Mouse (Mus musculus) MEL (cell line): ENCODE data around the gene Adam12. TPM values are rescaled to one million over a fixed set of nuclear protein-coding genes. Genes with fewer than 3 reads are reported as not detected.

Source experiments
- DNase-seq: peaks from one replicate; pipeline ENCODE4 v3.0.0; 2011; ENCODE audit warnings: low read depth, low spot score
- H3K27ac ChIP-seq: 2 replicates; pipeline ENCODE4 v1.5.1; 2012; ENCODE audit warnings: low read depth, mild to moderate bottlenecking, control low read depth, low read length, moderate library complexity; ENCODE audit not compliant: control insufficient read depth
- H3K27me3 ChIP-seq, 2 experiments: fragments of 150-350 bp in 1 of 2; sonication (generic) in 1 of 2; 2 replicates each; pipeline ENCODE4 v1.6.1; 2012; ENCODE audit warnings: low read length in 2 of 2, mild to moderate bottlenecking in 2 of 2, improper control_type of control experiment in 1 of 2, moderate library complexity in 1 of 2; ENCODE audit not compliant: insufficient read depth in 2 of 2, control insufficient read depth in 1 of 2
- H3K36me3 ChIP-seq, 2 experiments: 2 replicates each; pipeline ENCODE4 v1.6.1; 2012 to 2014; ENCODE audit warnings: low read length in 2 of 2, improper control_type of control experiment in 1 of 2, inconsistent platforms in 1 of 2, mild to moderate bottlenecking in 1 of 2; ENCODE audit not compliant: insufficient read depth in 2 of 2, control insufficient read depth in 1 of 2
- H3K4me1 ChIP-seq, 2 experiments: fragments of 150-350 bp in 1 of 2; sonication (generic) in 1 of 2; 2 replicates each; pipeline ENCODE4 v1.6.1; 2012; ENCODE audit warnings: low read length in 2 of 2, improper control_type of control experiment in 1 of 2, mild to moderate bottlenecking in 1 of 2; ENCODE audit not compliant: insufficient read depth in 2 of 2, control insufficient read depth in 1 of 2
- H3K4me3 ChIP-seq, 2 experiments: fragments of 150-350 bp in 1 of 2; sonication (generic) in 1 of 2; 2 replicates each; pipeline ENCODE4 v1.5.1; 2012; ENCODE audit warnings: low read depth in 2 of 2, low read length in 2 of 2, mild to moderate bottlenecking in 2 of 2, moderate library complexity in 2 of 2, control low read depth in 1 of 2, improper control_type of control experiment in 1 of 2; ENCODE audit not compliant: control insufficient read depth in 1 of 2, insufficient read depth in 1 of 2
- H3K79me2 ChIP-seq: 2 replicates; pipeline ENCODE4 v1.6.1; 2012; ENCODE audit warnings: mild to moderate bottlenecking, low read length, moderate library complexity; ENCODE audit not compliant: control insufficient read depth, poor library complexity, insufficient read depth
- H3K9ac ChIP-seq: 2 replicates; pipeline ENCODE4 v1.6.1; 2012; ENCODE audit warnings: low read depth, mild to moderate bottlenecking, control low read depth, low read length, moderate library complexity; ENCODE audit not compliant: control insufficient read depth, poor library complexity, severe bottlenecking
- H3K9me3 ChIP-seq: fragments of 150-350 bp; sonication (generic); replicated peaks from 2 replicates; pipeline ENCODE4 v1.6.1; 2012; ENCODE audit warnings: mild to moderate bottlenecking, low read length, improper control_type of control experiment, moderate library complexity; ENCODE audit not compliant: insufficient read depth
- BHLHE40 ChIP-seq: IDR thresholded peaks from 2 replicates; pipeline ENCODE4 v1.6.1; 2012; ENCODE audit warnings: low read depth, mild to moderate bottlenecking, inconsistent platforms, low read length, improper control_type of control experiment, borderline replicate concordance
- CHD1 ChIP-seq: IDR thresholded peaks from 2 replicates; pipeline ENCODE4 v1.6.1; 2012; ENCODE audit warnings: low read depth, mild to moderate bottlenecking, inconsistent platforms, low read length, improper control_type of control experiment
- CTCF ChIP-seq, 3 experiments: IDR thresholded peaks in 2 of 3; conservative IDR thresholded peaks in 1 of 3; 2 replicates each; pipeline ENCODE4 v1.5.1; 2011 to 2012; ENCODE audit warnings: low read length in 3 of 3, low read depth in 2 of 3, mild to moderate bottlenecking in 2 of 3, improper control_type of control experiment in 1 of 3, inconsistent platforms in 1 of 3, mixed read lengths in 1 of 3, moderate library complexity in 1 of 3; ENCODE audit not compliant: control insufficient read depth in 1 of 3, insufficient read depth in 1 of 3, poor library complexity in 1 of 3, severe bottlenecking in 1 of 3
- E2F4 ChIP-seq: IDR thresholded peaks from 2 replicates; pipeline ENCODE4 v1.6.1; 2011; ENCODE audit warnings: low read depth, low read length, improper control_type of control experiment, borderline replicate concordance
- GABPA ChIP-seq: IDR thresholded peaks from 2 replicates; pipeline ENCODE4 v1.6.1; 2012; ENCODE audit warnings: low read depth, mild to moderate bottlenecking, inconsistent platforms, low read length, improper control_type of control experiment, moderate library complexity
- GATA1 ChIP-seq: IDR thresholded peaks from 2 replicates; pipeline ENCODE4 v1.6.1; 2011; ENCODE audit warnings: low read depth, low read length, improper control_type of control experiment
- HCFC1 ChIP-seq: IDR thresholded peaks from 2 replicates; pipeline ENCODE4 v1.6.1; 2012; ENCODE audit warnings: low read depth, mild to moderate bottlenecking, inconsistent platforms, low read length, improper control_type of control experiment, moderate library complexity
- KAT2A ChIP-seq: conservative IDR thresholded peaks from 2 replicates; pipeline ENCODE4 v1.6.1; 2012; ENCODE audit warnings: low read depth, low read length, improper control_type of control experiment, inconsistent platforms
- MAFK ChIP-seq: IDR thresholded peaks from 2 replicates; pipeline ENCODE4 v1.6.1; 2011; ENCODE audit warnings: low read depth, mild to moderate bottlenecking, low read length, improper control_type of control experiment, borderline replicate concordance
- MAZ ChIP-seq: IDR thresholded peaks from 2 replicates; pipeline ENCODE4 v1.6.1; 2012; ENCODE audit warnings: low read depth, mild to moderate bottlenecking, inconsistent platforms, low read length, improper control_type of control experiment
- NELFE ChIP-seq: IDR thresholded peaks from 2 replicates; pipeline ENCODE4 v1.6.1; 2011; ENCODE audit warnings: low read depth, low read length, improper control_type of control experiment
- NRF1 ChIP-seq: IDR thresholded peaks from 2 replicates; pipeline ENCODE4 v1.6.1; 2014; ENCODE audit warnings: low read depth, mild to moderate bottlenecking, inconsistent platforms, low read length, improper control_type of control experiment, moderate library complexity; ENCODE audit not compliant: poor library complexity, insufficient read depth, severe bottlenecking
- POLR2A ChIP-seq, 2 experiments: IDR thresholded peaks; 2 replicates each; pipeline ENCODE4 v1.6.1; 2011 to 2012; ENCODE audit warnings: low read length in 2 of 2, mild to moderate bottlenecking in 2 of 2, control low read depth in 1 of 2, improper control_type of control experiment in 1 of 2, low read depth in 1 of 2, moderate library complexity in 1 of 2; ENCODE audit not compliant: control insufficient read depth in 1 of 2, insufficient read depth in 1 of 2, poor library complexity in 1 of 2
- RAD21 ChIP-seq: IDR thresholded peaks from 2 replicates; pipeline ENCODE4 v1.6.1; 2011; ENCODE audit warnings: mild to moderate bottlenecking, low read depth, low read length, improper control_type of control experiment
- RCOR1 ChIP-seq: IDR thresholded peaks from 2 replicates; pipeline ENCODE4 v1.6.1; 2012; ENCODE audit warnings: low read depth, mild to moderate bottlenecking, inconsistent platforms, low read length, improper control_type of control experiment
- SIN3A ChIP-seq: IDR thresholded peaks from 2 replicates; pipeline ENCODE4 v1.6.1; 2012; ENCODE audit warnings: low read length, improper control_type of control experiment, inconsistent platforms
- SMC3 ChIP-seq: IDR thresholded peaks from 2 replicates; pipeline ENCODE4 v1.6.1; 2011; ENCODE audit warnings: low read depth, low read length, improper control_type of control experiment
- TAL1 ChIP-seq: IDR thresholded peaks from 2 replicates; pipeline ENCODE4 v1.6.1; 2012; ENCODE audit warnings: mild to moderate bottlenecking, inconsistent platforms, low read length, moderate library complexity, mixed read lengths
- TBP ChIP-seq: IDR thresholded peaks from 2 replicates; pipeline ENCODE4 v1.8.0; 2011; ENCODE audit warnings: low read depth, low read length, improper control_type of control experiment
- TCF12 ChIP-seq: IDR thresholded peaks from 2 replicates; pipeline ENCODE4 v1.6.1; 2014; ENCODE audit warnings: low read depth, mild to moderate bottlenecking, inconsistent platforms, low read length, improper control_type of control experiment, moderate library complexity
- USF1 ChIP-seq: IDR thresholded peaks from 2 replicates; pipeline ENCODE4 v1.6.1; 2014; ENCODE audit warnings: low read depth, mild to moderate bottlenecking, inconsistent platforms, low read length, improper control_type of control experiment, moderate library complexity
- USF2 ChIP-seq, 2 experiments: IDR thresholded peaks; 2 replicates each; pipeline ENCODE4 v1.6.1; 2011 to 2012; ENCODE audit warnings: improper control_type of control experiment in 2 of 2, low read length in 2 of 2, borderline replicate concordance in 1 of 2, inconsistent platforms in 1 of 2, low read depth in 1 of 2, mild to moderate bottlenecking in 1 of 2; ENCODE audit not compliant: insufficient read depth in 1 of 2
- ZC3H11A ChIP-seq: IDR thresholded peaks from 2 replicates; pipeline ENCODE4 v1.6.1; 2012; ENCODE audit warnings: low read depth, mild to moderate bottlenecking, inconsistent platforms, low read length, improper control_type of control experiment
- ZKSCAN1 ChIP-seq: IDR thresholded peaks from 2 replicates; pipeline ENCODE4 v1.6.1; 2012; ENCODE audit warnings: low read depth, mild to moderate bottlenecking, inconsistent platforms, low read length, improper control_type of control experiment, moderate library complexity
- ZMIZ1 ChIP-seq: IDR thresholded peaks from 2 replicates; pipeline ENCODE4 v1.6.1; 2012; ENCODE audit warnings: low read depth, mild to moderate bottlenecking, inconsistent platforms, low read length, improper control_type of control experiment, moderate library complexity
- ZNF384 ChIP-seq: IDR thresholded peaks from 2 replicates; pipeline ENCODE4 v1.6.1; 2012; ENCODE audit warnings: low read depth, mild to moderate bottlenecking, inconsistent platforms, low read length, improper control_type of control experiment
- polyA plus RNA-seq, 2 experiments: library from polyadenylated mRNA; stranded (reverse) in 1 of 2; unstranded in 1 of 2; fragments of >175 nt in 1 of 2; fragments of >200 nt in 1 of 2; gene quantifications; 2 replicates each; pipeline versions ENCODE4 v1.2.1 to v1.2.4; 2012; ENCODE audit warnings: low replicate concordance in 2 of 2, low read depth in 1 of 2; ENCODE audit not compliant: insufficient read length in 2 of 2, insufficient read depth in 1 of 2, missing spikeins in 1 of 2
- total RNA-seq: library from RNA; depleted of rRNA; stranded (reverse); fragments of 300-350 nt; gene quantifications from 2 replicates; pipeline ENCODE4 v1.2.3, GENCODE M21; 2012

The Adam12 gene
- total and polyA plus RNA-seq, 3 experiments = not detected

DNA sequence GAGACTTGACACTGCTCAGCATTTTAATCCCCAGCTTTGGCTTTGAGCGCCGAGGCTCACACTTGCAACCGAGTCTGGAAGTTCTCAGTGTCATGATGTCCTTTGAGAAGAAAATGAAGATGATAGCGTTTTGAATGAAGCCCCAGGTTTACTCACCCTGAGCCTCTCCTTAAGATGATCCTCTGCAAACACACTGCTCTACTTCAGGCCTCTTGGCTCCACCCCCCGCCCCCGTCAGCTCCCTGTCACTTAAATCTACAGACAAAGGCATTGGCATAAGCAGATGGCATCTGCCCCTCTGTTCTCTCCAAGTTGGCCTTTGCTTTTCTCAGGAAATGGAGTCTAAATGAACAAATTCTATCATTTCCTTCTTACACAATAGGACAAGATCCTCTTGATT is 308.0 kb downstream of the Adam12 start (continued):
- TF ChIP-seq CHD1 = no peak
- TF ChIP-seq ZC3H11A = no peak

DNA sequence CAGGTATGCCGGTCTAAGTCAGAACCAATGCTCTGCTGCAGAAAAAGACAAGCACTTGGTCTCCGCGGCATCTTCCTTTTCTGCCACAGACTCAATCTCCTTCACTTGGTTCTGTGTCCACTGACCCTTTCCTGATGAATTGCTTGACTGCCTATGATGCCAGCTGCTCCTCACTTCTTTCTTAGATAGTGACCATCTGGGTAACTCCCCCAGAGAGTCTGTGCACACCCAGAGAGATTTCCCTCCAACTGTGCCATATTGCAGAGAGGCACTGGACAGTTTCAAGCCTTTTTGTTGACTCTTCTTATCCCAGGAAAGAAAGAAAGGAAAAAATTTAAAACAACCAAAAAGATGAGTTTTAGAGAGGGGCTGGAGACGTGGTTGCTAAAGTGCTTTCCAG is 310.7 kb downstream of the Adam12 start:
- Histone ChIP-seq H3K27ac (no peak overlapping the region), H3K79me2 (no peaks in the 10 kb centered on the region), H3K9me3 (no peaks in the 10 kb centered on the region), H3K36me3 (no peaks in the 10 kb centered on the region), H3K27me3 (no peaks in the 10 kb centered on the region), H3K4me1 (no peaks in the 10 kb centered on the region), H3K4me3 (no peak overlapping the region), H3K9ac (no peak overlapping the region)
- DNase-seq = no peak
- TF ChIP-seq NELFE = no peak
- no peak for TF ChIP-seq MAFK
- no peak for TF ChIP-seq BHLHE40
- no peak for TF ChIP-seq GATA1
- TF ChIP-seq GABPA = no peak
- no peak for TF ChIP-seq ZNF384
- no peak for TF ChIP-seq RCOR1
- TF ChIP-seq TAL1 = no peak
- TF ChIP-seq SMC3 = no peak
- TF ChIP-seq ZMIZ1 = no peak
- TF ChIP-seq USF1 = no peak
- TF ChIP-seq SIN3A = no peak
- TF ChIP-seq TCF12 = no peak

DNA sequence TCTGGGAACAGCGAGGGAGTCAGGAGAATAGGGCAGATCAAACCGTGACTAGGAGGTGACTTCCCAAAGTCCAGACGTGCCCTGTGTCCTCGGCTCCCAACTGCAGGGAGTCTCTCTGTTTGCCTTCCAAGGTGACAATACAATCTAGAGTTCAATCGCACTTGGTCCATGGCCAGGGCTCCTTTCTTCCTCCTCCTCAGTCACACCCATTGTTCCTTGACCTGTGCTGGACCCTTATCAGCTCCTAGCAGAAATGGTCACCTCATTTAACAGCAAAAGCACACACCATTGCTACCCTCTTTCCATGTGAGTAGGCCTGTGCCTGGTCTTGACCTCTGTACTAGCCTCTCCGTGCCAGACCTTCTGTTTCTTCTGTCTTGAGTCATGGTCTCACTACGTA is 311.2 kb downstream of the Adam12 start:
- H3K79me2 ChIP-seq = no peaks in the 10 kb centered on the region
- H3K4me3 ChIP-seq = no peak overlapping the region
- H3K4me1 ChIP-seq = no peaks in the 10 kb centered on the region
- no peak overlapping the region for H3K9ac ChIP-seq
- no peaks in the 10 kb centered on the region for H3K9me3 ChIP-seq
- TF ChIP-seq NRF1 = no peak
- TF ChIP-seq USF2 (IDR thresholded peaks at IDR 0.05; ENCODE audit: borderline replicate concordance in 1 of 2, insufficient read depth in 1 of 2, low read depth in 1 of 2, low read length in 2 of 2) = no peak
- TF ChIP-seq HCFC1 = no peak
- no peak for TF ChIP-seq MAZ
- no peak for TF ChIP-seq ZKSCAN1
- TF ChIP-seq SMC3 = no peak
- TF ChIP-seq TBP = no peak
- TF ChIP-seq CTCF (IDR thresholded peaks at IDR 0.05 in 2 of 3, conservative IDR thresholded peaks at IDR 0.05 in 1 of 3; ENCODE audit: control insufficient read depth in 1 of 3, insufficient read depth in 1 of 3, low read depth in 2 of 3, low read length in 3 of 3, poor library complexity in 1 of 3, severe bottlenecking in 1 of 3) = no peak
- TF ChIP-seq CHD1 = no peak
- no peak for TF ChIP-seq ZMIZ1
- TF ChIP-seq POLR2A (IDR thresholded peaks at IDR 0.05; ENCODE audit: control insufficient read depth in 1 of 2, insufficient read depth in 1 of 2, low read depth in 1 of 2, low read length in 2 of 2, poor library complexity in 1 of 2) = no peak
- no peak for TF ChIP-seq TCF12
- TF ChIP-seq KAT2A = no peak
- TF ChIP-seq NELFE = no peak
- TF ChIP-seq E2F4 = no peak
- TF ChIP-seq SIN3A = no peak
- TF ChIP-seq RAD21 = no peak
- no peak overlapping the region for H3K27ac ChIP-seq
- DNase-seq = no peak
- H3K36me3 ChIP-seq = no peaks in the 10 kb centered on the region
- no peaks in the 10 kb centered on the region for H3K27me3 ChIP-seq
